Mouse (Mus musculus): Measurements from ENCODE around the gene Olfr1205. TPM values are rescaled to one million over a fixed set of nuclear protein-coding genes. Genes with fewer than 3 reads are reported as not detected.

Gene Olfr1205
- total RNA-seq (2021), result not detected in 2 replicates
- long read RNA-seq, experiment 1, result 0 reads
- long read RNA-seq, experiment 2, result 0 reads

GRCm38 (mm10) chr2:88829437-88829836 is at the start of gene Olfr1205:
Gene Olfr1205, plus strand, starts transcription at chr2:88829737.
- no peak for DNase-seq

- DNase-seq, result no peak
These were observed 36.8 kb upstream of the Olfr1205 start, which contains the start of gene Olfr1201 for GRCm38 (mm10) chr2:88792736-88793135. Gene Olfr1201, plus strand, starts transcription at chr2:88793036.

- no peak for DNase-seq
These were observed 15.3 kb upstream of the Olfr1205 start, which contains the start of gene Olfr1202 for GRCm38 (mm10) chr2:88814196-88814595. Gene Olfr1202, plus strand, starts transcription at chr2:88814496.

- no peak for DNase-seq
These were observed 8.9 kb downstream of the Olfr1205 start for GRCm38 (mm10) chr2:88838477-88838876.

- no peak for DNase-seq
These were observed 19.5 kb downstream of the Olfr1205 start, which contains the start of gene Olfr1204 for GRCm38 (mm10) chr2:88848992-88849391. Gene Olfr1204, plus strand, starts transcription at chr2:88849292.

- no peak for DNase-seq
These were observed 33.4 kb downstream of the Olfr1205 start, which contains the start of gene Olfr1206 for GRCm38 (mm10) chr2:88862931-88863330. Gene Olfr1206, plus strand, starts transcription at chr2:88863231.

Other genes starting within 250 kb of the Olfr1205 start
- gene Olfr1189, start 243.3 kb upstream of the Olfr1205 start, total RNA-seq (2021), result not detected in 2 replicates
- not detected in 2 replicates for gene Olfr1191-ps1, start 189.2 kb upstream of the Olfr1205 start, total RNA-seq (2021)
- gene Olfr1192-ps1, start 181.2 kb upstream of the Olfr1205 start, total RNA-seq (2021), result not detected in 2 replicates
- gene Olfr1193, start 154.1 kb upstream of the Olfr1205 start, total RNA-seq (2021), result not detected in 2 replicates
- not detected in 2 replicates for gene Olfr1195, start 140.6 kb upstream of the Olfr1205 start, total RNA-seq (2021)
- not detected in 2 replicates for gene Olfr1196, start 125.1 kb upstream of the Olfr1205 start, total RNA-seq (2021)
- gene Olfr1197, start 97.4 kb upstream of the Olfr1205 start, total RNA-seq (2021), result not detected in 2 replicates
- not detected in 2 replicates for gene Olfr1198, start 78.4 kb upstream of the Olfr1205 start, total RNA-seq (2021)
- gene Olfr1199, start 69.3 kb upstream of the Olfr1205 start, total RNA-seq (2021), result not detected in 2 replicates
- gene Olfr1200, start 59.2 kb upstream of the Olfr1205 start, total RNA-seq (2021), result not detected in 2 replicates
- not detected in 2 replicates for gene Olfr1201, start 36.7 kb upstream of the Olfr1205 start, total RNA-seq (2021)
- gene Olfr1202, start 15.2 kb upstream of the Olfr1205 start, total RNA-seq (2021), result 0.11 TPM in 1 of 2 replicates, not detected in the other
- gene Olfr1204, start 19.6 kb downstream of the Olfr1205 start, total RNA-seq (2021), result not detected in 2 replicates
- gene Olfr1206, start 33.5 kb downstream of the Olfr1205 start, total RNA-seq (2021), result not detected in 2 replicates
- gene Olfr1208, start 72.6 kb downstream of the Olfr1205 start, total RNA-seq (2021), result not detected in 2 replicates
- not detected in 2 replicates for gene Olfr1209, start 85.4 kb downstream of the Olfr1205 start, total RNA-seq (2021)
- not detected in 2 replicates for gene Olfr1211, start 108.4 kb downstream of the Olfr1205 start, total RNA-seq (2021)
- not detected in 2 replicates for gene Olfr1212, start 124.2 kb downstream of the Olfr1205 start, total RNA-seq (2021)
- not detected in 2 replicates for gene Gm13762, start 150.5 kb downstream of the Olfr1205 start, total RNA-seq (2021)
- not detected in 2 replicates for gene Olfr1214, start 162.9 kb downstream of the Olfr1205 start, total RNA-seq (2021)
- not detected in 2 replicates for gene Olfr1215, start 177.2 kb downstream of the Olfr1205 start, total RNA-seq (2021)
- gene Olfr1216, start 188.6 kb downstream of the Olfr1205 start, total RNA-seq (2021), result not detected in 2 replicates
- not detected in 2 replicates for gene Olfr1217, start 202.3 kb downstream of the Olfr1205 start, total RNA-seq (2021)
- not detected in 2 replicates for gene Olfr1218, start 231.4 kb downstream of the Olfr1205 start, total RNA-seq (2021)

Data from adrenal gland, postnatal 14 days (tissue).